Mouse (Mus musculus) heart, postnatal 25 days (tissue): ENCODE measurements at regions not wholly inside any gene's neighbourhood (a gene's known extent, or its start where the extent isn't known, plus 50 kb on each side); places are given as distances from the start of the nearest gene placed in this dataset.

Experiments used
- DNase-seq: peaks from one replicate; pipeline ENCODE4 v3.0.0; 2022; ENCODE audit warnings: low spot score
- intact Hi-C: fragments of 180-260 bp; cut with DNase I; formaldehyde crosslinking; loops from one replicate; pipeline ENCODE4 v1.15.1; 2025

GRCm38 (mm10) chr11:44146419-44146818 is 245.4 kb upstream of the Adra1b start:
- intact Hi-C loops = no loop called here
- no peak for DNase-seq

- no peak for DNase-seq
- intact Hi-C loops = no loop called here
Observed at GRCm38 (mm10) chr11:44153576-44153975, 246.3 kb upstream of the Il12b start.

- no peak for DNase-seq
- intact Hi-C loops = no loop called here
Observed at GRCm38 (mm10) chr11:44155591-44155990, 244.3 kb upstream of the Il12b start.

- intact Hi-C loops = no loop called here
Observed at GRCm38 (mm10) chr11:44156081-44156480, 243.8 kb upstream of the Il12b start.

GRCm38 (mm10) chr11:44156490-44157345 is 243.1 kb upstream of the Il12b start:
- no peak for DNase-seq
- intact Hi-C loops = no loop called here

More at GRCm38 (mm10) chr11:44156081-44156480, 243.8 kb upstream of the Il12b start:
- DNase-seq = no peak

- no peak for DNase-seq
- intact Hi-C loops = no loop called here
Observed at GRCm38 (mm10) chr11:44158236-44158635, 241.6 kb upstream of the Il12b start.

- intact Hi-C loops = no loop called here
- DNase-seq = no peak
Observed at GRCm38 (mm10) chr11:44161734-44162418, 238.0 kb upstream of the Il12b start.

- intact Hi-C loops = no loop called here
- DNase-seq = no peak
Observed at GRCm38 (mm10) chr11:44163049-44163448, 236.8 kb upstream of the Il12b start.

GRCm38 (mm10) chr11:44163748-44164147 is 236.1 kb upstream of the Il12b start:
- intact Hi-C loops = no loop called here
- no peak for DNase-seq

GRCm38 (mm10) chr11:44164186-44164585 is 235.7 kb upstream of the Il12b start:
- DNase-seq = no peak
- intact Hi-C loops = no loop called here

- intact Hi-C loops = loop anchor here (2.0 kb wide), 1 partner anchor 75 kb away; no protein-coding TSS in a partner anchor
- DNase-seq = no peak
Observed at GRCm38 (mm10) chr11:44167724-44168500, 232.0 kb upstream of the Il12b start.

GRCm38 (mm10) chr11:44172478-44172877 is 227.4 kb upstream of the Il12b start:
- intact Hi-C loops = no loop called here
- no peak for DNase-seq

- intact Hi-C loops = no loop called here
Observed at GRCm38 (mm10) chr11:44173196-44173595, 226.7 kb upstream of the Il12b start.

GRCm38 (mm10) chr11:44174548-44174947 is 225.3 kb upstream of the Il12b start:
- no peak for DNase-seq
- intact Hi-C loops = no loop called here

More at GRCm38 (mm10) chr11:44173196-44173595, 226.7 kb upstream of the Il12b start:
- DNase-seq = no peak

GRCm38 (mm10) chr11:44179711-44180110 is 220.2 kb upstream of the Il12b start:
- no peak for DNase-seq
- intact Hi-C loops = no loop called here

GRCm38 (mm10) chr11:44183823-44184222 is 216.0 kb upstream of the Il12b start:
- DNase-seq = no peak
- intact Hi-C loops = no loop called here

GRCm38 (mm10) chr11:44185218-44185890 is 214.5 kb upstream of the Il12b start:
- no peak for DNase-seq
- intact Hi-C loops = no loop called here

- no peak for DNase-seq
- intact Hi-C loops = no loop called here
Observed at GRCm38 (mm10) chr11:44188202-44188601, 211.7 kb upstream of the Il12b start.

GRCm38 (mm10) chr11:44193806-44194205 is 206.1 kb upstream of the Il12b start:
- intact Hi-C loops = no loop called here
- no peak for DNase-seq

- intact Hi-C loops = loop anchor here (10.0 kb wide), 1 partner anchor 368 kb away; no protein-coding TSS in a partner anchor
- no peak for DNase-seq
Observed at GRCm38 (mm10) chr11:44202716-44203115, 197.1 kb upstream of the Il12b start.
